Mouse (Mus musculus): Measurements from ENCODE around the gene Dgcr2. TPM values are rescaled to one million over a fixed set of nuclear protein-coding genes. Genes with fewer than 3 reads are reported as not detected.

The Dgcr2 gene
- polyA plus RNA-seq, 1 experiment from 2014 or later = 85.6 TPM

- H3K9ac ChIP-seq = no peak within 1 kb of the TSS
- H3K9me3 ChIP-seq (replicated peaks) = no peaks in the 10 kb centered on the region
- 87% methylated on average over 6 of the region's 6 CpGs for WGBS
- H3K4me1 ChIP-seq = peaks cover 11% of the 10 kb centered on the region
- no peak for ATAC-seq
- no peak within 1 kb of the TSS for H3K4me3 ChIP-seq
- no peak within 1 kb of the TSS for H3K4me2 ChIP-seq
- no peak within 1 kb of the TSS for H3K27ac ChIP-seq
- peaks cover 39% of the 10 kb centered on the region for H3K36me3 ChIP-seq (ENCODE audit: poor library complexity, severe bottlenecking)
- H3K27me3 ChIP-seq = peaks cover 47% of the 10 kb centered on the region
Measured at GRCm38 (mm10) chr16:17838051-17838450, 60.3 kb downstream of the Dgcr2 start, which contains the start of gene Car15. Gene Car15 (minus strand): TSS chr16:17838364.

- Histone ChIP-seq H3K36me3 (ENCODE audit: poor library complexity, severe bottlenecking) (peaks cover 13% of the 10 kb centered on the region), H3K4me3 (no peak overlapping the region), H3K27me3 (peaks cover 72% of the 10 kb centered on the region), H3K9ac (no peak overlapping the region), H3K4me1 (peaks cover 14% of the 10 kb centered on the region), H3K4me2 (no peak overlapping the region), H3K27ac (no peak overlapping the region), H3K9me3 (replicated peaks) (no peaks in the 10 kb centered on the region)
- no peak for ATAC-seq
- WGBS = 49% methylated on average over 13 of the region's 13 CpGs
Measured at GRCm38 (mm10) chr16:17835481-17835880, 62.9 kb downstream of the Dgcr2 start.

- peak overlapping the region; percentile 84 for H3K4me2 ChIP-seq
- no peak overlapping the region for H3K27ac ChIP-seq
- H3K27me3 ChIP-seq = peaks cover 82% of the 10 kb centered on the region
- peaks cover 7% of the 10 kb centered on the region; the same call in 1 of the 2 replicates for H3K36me3 ChIP-seq (ENCODE audit: poor library complexity, severe bottlenecking)
- WGBS = 50% methylated on average over 7 of the region's 7 CpGs
- no peak overlapping the region; the same call in 1 of the 2 replicates for H3K9ac ChIP-seq
- H3K4me3 ChIP-seq = peak overlapping the region; percentile 55
- ATAC-seq = no peak
- peaks cover 14% of the 10 kb centered on the region for H3K4me1 ChIP-seq
- no peaks in the 10 kb centered on the region for H3K9me3 ChIP-seq (replicated peaks)
Measured at GRCm38 (mm10) chr16:17834543-17834942, 63.8 kb downstream of the Dgcr2 start.

- peak overlapping the region; percentile 55 for H3K4me3 ChIP-seq
- H3K4me2 ChIP-seq = peak overlapping the region; percentile 84
- peaks cover 6% of the 10 kb centered on the region; the same call in 1 of the 2 replicates for H3K36me3 ChIP-seq (ENCODE audit: poor library complexity, severe bottlenecking)
- H3K9ac ChIP-seq = peak overlapping the region; percentile 67
- peaks cover 86% of the 10 kb centered on the region for H3K27me3 ChIP-seq
- H3K4me1 ChIP-seq = peaks cover 14% of the 10 kb centered on the region
- peak overlapping the region; percentile 52 for H3K27ac ChIP-seq
- H3K9me3 ChIP-seq (replicated peaks) = no peaks in the 10 kb centered on the region
- WGBS = under 1% methylated on average over 36 of the region's 103 CpGs
- peak; percentile 77 for ATAC-seq
Measured at GRCm38 (mm10) chr16:17833681-17834399, 64.5 kb downstream of the Dgcr2 start.

GRCm38 (mm10) chr16:17833321-17833680 lies 65.1 kb downstream of the Dgcr2 start:
- H3K4me3 ChIP-seq = peak overlapping the region; percentile 55
- H3K27ac ChIP-seq = peak overlapping the region; percentile 52
- H3K9me3 ChIP-seq (replicated peaks) = no peaks in the 10 kb centered on the region
- peak overlapping the region; percentile 67 for H3K9ac ChIP-seq
- H3K36me3 ChIP-seq (ENCODE audit: poor library complexity, severe bottlenecking) = peaks cover under 1% of the 10 kb centered on the region; the same call in 1 of the 2 replicates
- peaks cover 14% of the 10 kb centered on the region for H3K4me1 ChIP-seq
- peaks cover 86% of the 10 kb centered on the region for H3K27me3 ChIP-seq
- ATAC-seq = peak; percentile 79
- WGBS = under 1% methylated on average over 30 of the region's 37 CpGs
- peak overlapping the region; percentile 84 for H3K4me2 ChIP-seq

GRCm38 (mm10) chr16:17832821-17833220 lies 65.5 kb downstream of the Dgcr2 start, which contains the start of gene B830017H08Rik:
Gene B830017H08Rik (plus strand): TSS chr16:17833121.
- Histone ChIP-seq H3K27ac (peak within 1 kb of the TSS; percentile 52), H3K9me3 (replicated peaks) (no peaks in the 10 kb centered on the region), H3K36me3 (ENCODE audit: poor library complexity, severe bottlenecking) (no peaks in the 10 kb centered on the region), H3K27me3 (peaks cover 86% of the 10 kb centered on the region), H3K4me3 (peak within 1 kb of the TSS; percentile 55), H3K4me1 (peaks cover 14% of the 10 kb centered on the region), H3K4me2 (peak within 1 kb of the TSS; percentile 84), H3K9ac (peak within 1 kb of the TSS; percentile 67)
- ATAC-seq = peak; percentile 9; the same call in 1 of the 2 replicates
- 18% methylated on average over 7 of the region's 7 CpGs for WGBS

- H3K4me1 ChIP-seq = peaks cover 14% of the 10 kb centered on the region
- H3K27me3 ChIP-seq = peaks cover 77% of the 10 kb centered on the region
- no peak overlapping the region for H3K4me2 ChIP-seq
- no peak overlapping the region for H3K27ac ChIP-seq
- no peak for ATAC-seq
- H3K9ac ChIP-seq = no peak overlapping the region
- 10% methylated on average over 11 of the region's 11 CpGs for WGBS
- H3K36me3 ChIP-seq (ENCODE audit: poor library complexity, severe bottlenecking) = no peaks in the 10 kb centered on the region
- H3K9me3 ChIP-seq (replicated peaks) = no peaks in the 10 kb centered on the region
- no peak overlapping the region for H3K4me3 ChIP-seq
Measured at GRCm38 (mm10) chr16:17831781-17832180, 66.6 kb downstream of the Dgcr2 start.

GRCm38 (mm10) chr16:17830385-17831178 lies 67.8 kb downstream of the Dgcr2 start:
- Histone ChIP-seq H3K4me2 (no peak overlapping the region), H3K27me3 (peaks cover 67% of the 10 kb centered on the region), H3K4me3 (no peak overlapping the region), H3K9me3 (replicated peaks) (no peaks in the 10 kb centered on the region), H3K9ac (no peak overlapping the region), H3K27ac (no peak overlapping the region), H3K4me1 (peaks cover 14% of the 10 kb centered on the region), H3K36me3 (ENCODE audit: poor library complexity, severe bottlenecking) (no peaks in the 10 kb centered on the region)
- WGBS = 51% methylated on average over 10 of the region's 10 CpGs
- no peak for ATAC-seq

GRCm38 (mm10) chr16:17828867-17829266 lies 69.5 kb downstream of the Dgcr2 start:
- H3K4me2 ChIP-seq = no peak overlapping the region
- peaks cover 52% of the 10 kb centered on the region for H3K27me3 ChIP-seq
- 41% methylated on average over 3 of the region's 3 CpGs for WGBS
- no peaks in the 10 kb centered on the region for H3K36me3 ChIP-seq (ENCODE audit: poor library complexity, severe bottlenecking)
- no peaks in the 10 kb centered on the region for H3K9me3 ChIP-seq (replicated peaks)
- H3K9ac ChIP-seq = no peak overlapping the region
- ATAC-seq = no peak
- H3K27ac ChIP-seq = no peak overlapping the region
- peaks cover 9% of the 10 kb centered on the region for H3K4me1 ChIP-seq
- H3K4me3 ChIP-seq = no peak overlapping the region

GRCm38 (mm10) chr16:17828229-17828628 lies 70.1 kb downstream of the Dgcr2 start:
- 81% methylated on average over 2 of the region's 2 CpGs for WGBS
- H3K9ac ChIP-seq = 0 out of 2 replicates have a peak overlapping the region, but pooled peaks have one; percentile 9
- ATAC-seq = no peak
- H3K4me3 ChIP-seq = no peak overlapping the region
- peaks cover 46% of the 10 kb centered on the region for H3K27me3 ChIP-seq
- no peak overlapping the region for H3K4me2 ChIP-seq
- no peaks in the 10 kb centered on the region for H3K36me3 ChIP-seq (ENCODE audit: poor library complexity, severe bottlenecking)
- no peaks in the 10 kb centered on the region for H3K9me3 ChIP-seq (replicated peaks)
- peaks cover 5% of the 10 kb centered on the region for H3K4me1 ChIP-seq
- no peak overlapping the region for H3K27ac ChIP-seq

- no peak for ATAC-seq
- WGBS = 80% methylated on average over 2 of the region's 2 CpGs
- peaks cover 41% of the 10 kb centered on the region for H3K27me3 ChIP-seq
- no peaks in the 10 kb centered on the region for H3K36me3 ChIP-seq (ENCODE audit: poor library complexity, severe bottlenecking)
- no peak overlapping the region for H3K4me2 ChIP-seq
- H3K4me3 ChIP-seq = no peak overlapping the region
- H3K4me1 ChIP-seq = no peaks in the 10 kb centered on the region
- H3K27ac ChIP-seq = no peak overlapping the region
- H3K9me3 ChIP-seq (replicated peaks) = no peaks in the 10 kb centered on the region
- no peak overlapping the region for H3K9ac ChIP-seq
Measured at GRCm38 (mm10) chr16:17826500-17826899, 71.9 kb downstream of the Dgcr2 start.

GRCm38 (mm10) chr16:17816528-17816927 lies 81.8 kb downstream of the Dgcr2 start:
- WGBS = 75% methylated on average over 8 of the region's 8 CpGs
- no peak for ATAC-seq
- Histone ChIP-seq H3K4me1 (peaks cover 8% of the 10 kb centered on the region; the same call in 1 of the 2 replicates), H3K9me3 (replicated peaks) (no peaks in the 10 kb centered on the region), H3K36me3 (ENCODE audit: poor library complexity, severe bottlenecking) (no peaks in the 10 kb centered on the region), H3K27ac (no peak overlapping the region), H3K4me2 (no peak overlapping the region), H3K9ac (no peak overlapping the region), H3K27me3 (peaks cover 51% of the 10 kb centered on the region), H3K4me3 (no peak overlapping the region)
